Mouse (Mus musculus) heart, embryonic 12.5 days (tissue): ENCODE data around the gene Ciz1. TPM values are rescaled to one million over a fixed set of nuclear protein-coding genes. Genes with fewer than 3 reads are reported as not detected.

Experiments used
- ATAC-seq: fragments of 200-750 bp; cut with Nextera tagmentation; 2 replicates; pipeline ENCODE4 v1.8.0; 2017; ENCODE audit warnings: moderate TSS enrichment, moderate library complexity; ENCODE audit not compliant: insufficient number of reproducible peaks, low FRiP score
- H3K27ac ChIP-seq: fragments of 300-500 bp; sonication (generic); 2 replicates; pipeline ENCODE4 v1.5.1; 2016; ENCODE audit warnings: mild to moderate bottlenecking, moderate library complexity; ENCODE audit not compliant: poor library complexity, severe bottlenecking
- H3K27me3 ChIP-seq: fragments of 300-500 bp; sonication (generic); replicated peaks from 2 replicates; pipeline ENCODE4 v1.6.1; 2016; ENCODE audit warnings: mild to moderate bottlenecking, moderate library complexity
- H3K36me3 ChIP-seq: fragments of 300-500 bp; sonication (generic); 2 replicates; pipeline ENCODE4 v1.6.1; 2016; ENCODE audit warnings: mild to moderate bottlenecking, moderate library complexity
- H3K4me1 ChIP-seq: fragments of 300-500 bp; sonication (generic); replicated peaks from 2 replicates; pipeline ENCODE4 v1.6.1; 2016; ENCODE audit warnings: mild to moderate bottlenecking
- H3K4me2 ChIP-seq: fragments of 300-500 bp; sonication (generic); 2 replicates; pipeline ENCODE4 v1.6.1; 2016; ENCODE audit warnings: mild to moderate bottlenecking, moderate library complexity
- H3K4me3 ChIP-seq: fragments of 300-500 bp; sonication (generic); 2 replicates; pipeline ENCODE4 v1.5.1; 2016; ENCODE audit warnings: mild to moderate bottlenecking
- H3K9ac ChIP-seq: fragments of 300-500 bp; sonication (generic); 2 replicates; pipeline ENCODE4 v1.6.1; 2016; ENCODE audit warnings: mild to moderate bottlenecking, moderate library complexity
- H3K9me3 ChIP-seq: fragments of 300-500 bp; sonication (generic); replicated peaks from 2 replicates; pipeline ENCODE4 v1.6.1; 2016; ENCODE audit warnings: mild to moderate bottlenecking, moderate library complexity
- WGBS: fragments of 180-500 bp; shearing (Covaris S2); methylation state at CpG from one replicate; pipeline ENCODE4 v1.1.7; 2016; 5-methylcytosine and 5-hydroxymethylcytosine counted together
- polyA plus RNA-seq: library from polyadenylated mRNA; unstranded; fragments of >200 nt; fragmentation: Nextera tagmentation; extraction: Ambion mirVana; gene quantifications from 2 replicates; pipeline ENCODE4 v1.2.1, GENCODE M21; 2016

Ciz1 gene
- polyA plus RNA-seq, 1 experiment from 2014 or later, result 40.5 TPM

DNA sequence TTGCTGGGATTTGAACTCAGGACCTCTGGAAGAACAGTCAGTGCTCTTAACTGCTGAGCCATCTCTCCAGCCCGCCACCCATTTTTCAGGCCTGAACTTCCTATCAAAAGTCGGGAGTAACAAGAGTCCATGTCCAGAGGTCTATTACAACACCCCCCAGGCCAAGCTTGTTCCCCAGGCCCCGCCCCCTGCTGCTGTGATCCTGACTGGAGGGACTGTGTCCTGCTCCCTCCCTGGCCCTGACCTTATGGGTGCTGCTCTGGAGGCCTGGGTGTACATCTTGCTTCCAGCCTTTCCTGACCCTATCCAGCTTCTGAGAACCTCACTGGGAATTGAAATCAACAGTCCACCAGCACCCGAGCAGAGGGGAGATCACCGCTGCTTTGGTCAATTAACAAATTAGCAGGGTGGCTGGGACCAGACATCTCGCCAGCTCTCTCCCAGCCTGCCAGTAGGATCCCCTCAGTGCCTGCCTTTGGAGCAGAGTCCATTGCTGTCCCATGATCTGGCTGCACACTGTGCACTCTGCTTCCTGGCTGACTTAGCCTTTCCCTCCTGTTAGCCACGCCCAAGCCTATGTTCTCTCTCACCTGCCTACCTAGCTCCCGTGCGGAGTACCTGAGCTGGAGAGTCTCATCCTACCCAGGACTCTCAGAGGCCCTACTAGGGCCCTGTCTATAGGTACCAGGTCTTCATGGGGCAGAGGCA, 30.4 kb upstream of the Ciz1 start:
- Histone ChIP-seq H3K36me3 (no peaks in the 10 kb centered on the region), H3K4me2 (no peak overlapping the region), H3K9ac (no peak overlapping the region), H3K27ac (peak overlapping the region; percentile 15), H3K27me3 (peaks cover 39% of the 10 kb centered on the region), H3K4me1 (peaks cover 46% of the 10 kb centered on the region), H3K4me3 (no peak overlapping the region), H3K9me3 (no peaks in the 10 kb centered on the region)
- 70% methylated on average over 9 of the region's 9 CpGs for WGBS
- ATAC-seq, result no peak

DNA sequence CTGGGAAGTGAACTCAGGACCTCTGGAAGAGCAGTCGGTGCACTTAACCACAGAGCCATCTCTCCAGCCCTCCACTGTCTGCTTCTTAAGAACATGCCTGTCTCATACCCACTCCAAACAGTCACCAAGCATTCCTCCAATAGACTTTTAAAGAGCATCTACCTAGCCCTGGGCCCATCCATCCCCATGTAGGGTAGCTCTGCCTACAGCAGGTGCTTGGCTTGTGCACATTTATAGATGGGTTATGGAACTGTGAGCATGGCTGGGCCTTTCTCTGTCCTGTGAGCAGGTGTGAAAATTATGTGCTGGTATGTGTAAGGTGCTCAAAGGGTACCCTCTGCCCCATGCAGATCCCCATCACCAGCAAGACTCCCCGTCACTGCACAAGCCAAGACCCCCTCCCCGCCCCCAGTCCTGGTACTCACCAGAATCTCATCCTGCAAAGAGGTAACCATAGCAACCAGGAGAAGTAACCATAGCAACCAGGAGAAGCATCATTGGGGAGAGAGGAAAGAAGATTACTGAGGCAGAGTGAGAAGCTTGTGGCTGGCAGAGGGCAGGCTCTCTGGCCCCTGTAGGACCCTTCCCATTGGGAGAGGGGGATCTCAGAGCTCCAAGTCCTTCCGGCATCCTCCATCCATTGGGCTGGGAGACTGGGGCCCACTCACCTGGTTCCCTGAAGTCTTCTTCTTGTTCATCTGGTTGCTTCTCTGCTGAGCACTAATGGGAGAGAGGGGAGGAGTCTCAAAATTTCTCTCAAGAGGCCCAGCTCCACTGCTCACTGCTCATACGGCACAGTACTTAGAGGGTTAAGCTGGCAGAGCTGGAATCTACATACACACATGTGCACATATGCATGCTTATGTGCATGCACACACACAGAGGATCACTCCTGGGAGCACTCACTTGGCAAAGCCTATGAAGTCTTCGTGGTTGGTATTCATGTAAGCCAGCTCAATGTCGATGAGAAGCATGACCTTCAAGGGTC, 29.1 kb upstream of the Ciz1 start:
- no peak overlapping the region for H3K27ac ChIP-seq
- ATAC-seq, result no peak
- H3K9ac ChIP-seq, result no peak overlapping the region
- peaks cover 33% of the 10 kb centered on the region for H3K4me1 ChIP-seq
- no peaks in the 10 kb centered on the region for H3K36me3 ChIP-seq
- no peak overlapping the region for H3K4me3 ChIP-seq
- no peak overlapping the region for H3K4me2 ChIP-seq
- WGBS, result 77% methylated on average over 7 of the region's 7 CpGs
- H3K27me3 ChIP-seq, result peaks cover 32% of the 10 kb centered on the region
- no peaks in the 10 kb centered on the region for H3K9me3 ChIP-seq

- H3K27ac ChIP-seq, result no peak overlapping the region
- 53% methylated on average over 4 of the region's 4 CpGs for WGBS
- no peak overlapping the region for H3K4me3 ChIP-seq
- H3K27me3 ChIP-seq, result peaks cover 25% of the 10 kb centered on the region
- peaks cover 23% of the 10 kb centered on the region for H3K4me1 ChIP-seq
- no peaks in the 10 kb centered on the region for H3K9me3 ChIP-seq
- no peak overlapping the region for H3K9ac ChIP-seq
- ATAC-seq, result no peak
- no peaks in the 10 kb centered on the region for H3K36me3 ChIP-seq
- H3K4me2 ChIP-seq, result no peak overlapping the region
Measured at GRCm38 (mm10) chr2:32324322-32324721, 27.8 kb upstream of the Ciz1 start.

DNA sequence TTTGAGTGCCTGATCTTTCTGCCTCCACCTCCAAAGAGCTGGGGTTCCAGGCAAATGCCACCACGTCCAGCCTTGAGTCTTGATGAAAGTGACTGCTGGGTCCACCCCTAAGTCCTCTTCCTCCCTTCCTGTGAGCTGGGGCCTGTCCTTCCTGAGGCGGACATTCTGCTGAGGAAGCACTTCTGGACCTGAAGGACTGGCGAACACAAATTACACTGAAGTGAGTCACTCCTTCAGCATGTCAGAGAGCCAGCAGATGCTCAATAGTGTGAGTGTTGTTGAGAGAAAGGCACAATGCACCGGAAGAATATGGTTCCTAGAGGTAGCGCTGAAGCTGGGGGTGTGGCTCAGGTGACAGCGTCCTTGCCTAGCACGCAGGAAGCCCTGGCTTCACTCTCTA, 26.8 kb upstream of the Ciz1 start:
- H3K9ac ChIP-seq, result no peak overlapping the region
- H3K4me3 ChIP-seq, result no peak overlapping the region
- no peak for ATAC-seq
- 36% methylated on average over 7 of the region's 7 CpGs for WGBS
- no peaks in the 10 kb centered on the region for H3K36me3 ChIP-seq
- 0 out of 2 replicates have a peak overlapping the region, but pooled peaks have one; percentile 4 for H3K27ac ChIP-seq
- no peaks in the 10 kb centered on the region for H3K9me3 ChIP-seq
- no peak overlapping the region for H3K4me2 ChIP-seq
- H3K4me1 ChIP-seq, result peaks cover 12% of the 10 kb centered on the region
- H3K27me3 ChIP-seq, result peaks cover 20% of the 10 kb centered on the region

DNA sequence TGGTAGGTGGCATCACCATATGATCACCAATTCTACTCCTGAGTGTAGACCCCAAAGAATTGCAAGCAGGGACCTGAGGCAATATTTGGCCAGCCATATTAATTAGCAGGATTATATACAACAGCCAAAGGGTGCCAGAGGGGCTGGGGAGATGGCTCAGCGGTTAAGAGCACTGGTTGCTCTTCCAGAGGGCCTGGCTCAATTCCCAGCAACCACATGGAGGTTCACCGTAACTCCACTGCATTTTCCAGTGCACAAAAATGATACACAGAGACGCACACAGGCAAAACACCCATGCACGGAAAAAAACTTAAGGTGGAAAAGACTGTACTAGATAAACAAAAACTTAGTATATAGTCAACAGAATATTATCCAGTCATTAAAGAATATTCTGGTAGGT, 24.9 kb upstream of the Ciz1 start:
- H3K4me3 ChIP-seq, result no peak overlapping the region
- no peaks in the 10 kb centered on the region for H3K9me3 ChIP-seq
- ATAC-seq, result no peak
- H3K9ac ChIP-seq, result no peak overlapping the region
- H3K27ac ChIP-seq, result no peak overlapping the region
- no peaks in the 10 kb centered on the region for H3K36me3 ChIP-seq
- WGBS, result 74% methylated on average over 4 of the region's 4 CpGs
- H3K4me2 ChIP-seq, result no peak overlapping the region
- peaks cover 12% of the 10 kb centered on the region; the same call in 1 of the 2 replicates for H3K27me3 ChIP-seq
- H3K4me1 ChIP-seq, result peaks cover 4% of the 10 kb centered on the region

DNA sequence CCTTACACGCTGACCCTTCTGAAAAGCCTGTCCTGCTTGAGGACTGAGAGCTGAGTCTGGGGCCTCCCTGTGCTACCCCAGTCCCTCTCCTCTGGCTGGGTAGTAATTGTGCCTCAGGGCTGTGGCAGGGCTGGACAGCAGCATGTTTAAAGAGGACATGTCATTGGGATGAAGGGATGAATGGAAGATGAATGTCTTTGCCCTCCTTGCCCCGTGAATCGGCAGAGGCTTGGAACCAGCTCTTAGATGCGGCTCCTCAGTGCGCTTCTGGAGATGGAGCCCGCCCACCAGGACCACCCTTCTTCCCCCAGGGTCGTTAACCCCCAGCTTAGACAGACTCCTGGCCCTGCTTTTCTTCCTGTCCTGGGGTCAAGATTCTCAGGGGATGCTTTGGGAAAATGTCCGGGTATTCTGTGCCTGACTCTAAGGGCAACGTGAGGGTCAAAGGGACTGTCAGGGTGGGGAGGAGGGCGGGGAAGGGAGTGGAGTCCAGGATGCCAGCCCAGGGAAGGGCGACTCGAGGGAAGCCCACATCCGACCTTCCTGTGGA, 23.1 kb upstream of the Ciz1 start:
- H3K4me3 ChIP-seq, result no peak overlapping the region
- peaks cover 23% of the 10 kb centered on the region for H3K27me3 ChIP-seq
- no peak overlapping the region for H3K9ac ChIP-seq
- H3K4me2 ChIP-seq, result no peak overlapping the region
- ATAC-seq, result no peak
- 43% methylated on average over 13 of the region's 13 CpGs for WGBS
- H3K27ac ChIP-seq, result 0 out of 2 replicates have a peak overlapping the region, but pooled peaks have one; percentile 46
- no peaks in the 10 kb centered on the region for H3K36me3 ChIP-seq
- H3K4me1 ChIP-seq, result no peaks in the 10 kb centered on the region; the same call in 1 of the 2 replicates
- H3K9me3 ChIP-seq, result no peaks in the 10 kb centered on the region

- no peak overlapping the region for H3K4me2 ChIP-seq
- H3K9me3 ChIP-seq, result no peaks in the 10 kb centered on the region
- H3K27me3 ChIP-seq, result peaks cover 28% of the 10 kb centered on the region
- H3K4me3 ChIP-seq, result no peak overlapping the region
- 38% methylated on average over 6 of the region's 6 CpGs for WGBS
- no peak overlapping the region for H3K9ac ChIP-seq
- H3K36me3 ChIP-seq, result no peaks in the 10 kb centered on the region
- peak; percentile 24; the same call in 1 of the 2 replicates for ATAC-seq
- no peaks in the 10 kb centered on the region; the same call in 1 of the 2 replicates for H3K4me1 ChIP-seq
- H3K27ac ChIP-seq, result peak overlapping the region; percentile 46; the same call in 1 of the 2 replicates
Measured at GRCm38 (mm10) chr2:32329531-32329930, 22.6 kb upstream of the Ciz1 start.

DNA sequence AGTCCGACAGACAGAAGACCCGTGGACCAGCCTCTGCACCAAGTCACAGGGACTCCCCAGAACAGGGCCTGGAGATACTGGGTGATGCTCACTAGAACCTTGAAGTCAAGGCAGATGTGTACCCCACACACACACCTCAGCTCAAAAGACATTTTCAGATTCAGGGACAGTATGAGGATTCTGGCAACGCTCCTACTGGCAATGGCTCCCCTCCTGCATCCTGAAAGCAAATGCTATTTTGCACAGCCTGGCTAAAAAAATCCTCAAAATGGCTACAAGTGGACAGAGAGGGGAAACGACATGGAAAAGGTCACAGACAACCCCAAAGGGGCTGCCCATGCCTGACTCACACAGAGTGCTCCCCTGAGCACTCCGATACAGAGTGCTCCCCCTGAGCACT, 20.0 kb upstream of the Ciz1 start:
- Histone ChIP-seq H3K4me2 (no peak overlapping the region), H3K9ac (no peak overlapping the region), H3K27me3 (peaks cover 54% of the 10 kb centered on the region), H3K36me3 (no peaks in the 10 kb centered on the region), H3K9me3 (no peaks in the 10 kb centered on the region), H3K27ac (no peak overlapping the region), H3K4me3 (no peak overlapping the region), H3K4me1 (no peaks in the 10 kb centered on the region; the same call in 1 of the 2 replicates)
- WGBS, result 76% methylated on average over 5 of the region's 5 CpGs
- ATAC-seq, result no peak

GRCm38 (mm10) chr2:32335888-32336287, 16.2 kb upstream of the Ciz1 start:
- H3K27ac ChIP-seq, result no peak overlapping the region
- H3K4me2 ChIP-seq, result no peak overlapping the region
- H3K4me3 ChIP-seq, result no peak overlapping the region
- no peak for ATAC-seq
- peaks cover 67% of the 10 kb centered on the region for H3K27me3 ChIP-seq
- H3K4me1 ChIP-seq, result no peaks in the 10 kb centered on the region
- no peak overlapping the region for H3K9ac ChIP-seq
- WGBS, result 42% methylated on average over 15 of the region's 15 CpGs
- no peaks in the 10 kb centered on the region for H3K36me3 ChIP-seq
- 0 out of 2 replicates have a peak, but pooled peaks cover 3% of the 10 kb centered on the region for H3K9me3 ChIP-seq

GRCm38 (mm10) chr2:32339912-32340642, 12.1 kb upstream of the Ciz1 start:
- Histone ChIP-seq H3K27me3 (peaks cover 53% of the 10 kb centered on the region), H3K36me3 (no peaks in the 10 kb centered on the region), H3K9ac (no peak overlapping the region), H3K27ac (no peak overlapping the region), H3K4me1 (no peaks in the 10 kb centered on the region), H3K9me3 (0 out of 2 replicates have a peak, but pooled peaks cover 3% of the 10 kb centered on the region), H3K4me3 (no peak overlapping the region), H3K4me2 (no peak overlapping the region)
- ATAC-seq, result no peak
- WGBS, result 33% methylated on average over 26 of the region's 26 CpGs
